Mouse (Mus musculus) left cerebral cortex, adult 9 months (tissue): ENCODE measurements around the gene Slpi.

ENCODE experiments used
- DNase-seq, 2 experiments: peaks; one replicate each; pipeline ENCODE4 v3.0.0; 2022; ENCODE audit warnings: low spot score in 2 of 2

Gene Slpi

GRCm38 (mm10) chr2:164389020-164389419 lies at the start of gene Slpi:
Gene Slpi, minus strand, starts transcription at chr2:164389095.
- DNase-seq = peak in 1 of 2 experiments; percentile 44

- DNase-seq = no peak
Observed at GRCm38 (mm10) chr2:164438257-164438656, 49.4 kb upstream of the Slpi start.

DNA sequence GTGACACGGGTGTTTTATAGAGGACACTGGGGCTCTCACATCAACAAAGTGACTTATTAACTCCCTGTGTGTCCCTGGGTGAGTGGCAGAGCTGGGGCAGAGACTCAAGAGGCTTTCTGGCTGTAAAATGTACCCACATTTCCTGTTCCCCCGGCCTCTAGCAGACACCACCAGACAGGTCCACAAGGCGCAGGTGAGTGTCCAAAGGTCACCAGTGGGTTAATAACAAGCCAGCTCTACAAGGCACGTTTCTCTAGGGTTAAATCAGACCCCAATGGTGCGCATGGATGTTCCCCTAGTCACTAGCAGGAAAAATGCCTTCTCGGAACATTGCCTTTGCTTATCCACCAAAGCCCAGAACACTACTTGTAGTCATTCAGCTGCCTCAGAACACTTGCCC lies 48.8 kb upstream of the Slpi start:
- DNase-seq = no peak

DNA sequence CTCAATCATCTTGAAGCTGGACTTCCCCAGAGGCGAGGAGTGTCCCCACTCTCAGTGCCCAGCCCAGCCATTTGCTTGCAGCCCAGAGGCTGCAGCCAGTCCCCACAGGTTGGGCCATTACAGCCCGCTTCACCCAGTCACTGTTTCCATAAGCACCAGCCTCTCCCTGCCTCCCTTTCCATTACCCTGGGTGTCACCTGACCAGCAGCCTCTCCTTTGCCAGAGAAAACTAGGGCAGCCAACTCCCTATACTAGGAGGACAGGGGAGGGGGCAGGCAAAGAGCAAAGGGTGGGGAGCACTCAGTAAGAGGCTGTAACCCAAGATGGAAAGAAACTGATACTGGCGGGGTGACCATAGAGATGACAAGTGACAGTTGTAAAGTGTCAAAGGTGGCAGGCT lies 48.1 kb upstream of the Slpi start:
- no peak for DNase-seq

DNA sequence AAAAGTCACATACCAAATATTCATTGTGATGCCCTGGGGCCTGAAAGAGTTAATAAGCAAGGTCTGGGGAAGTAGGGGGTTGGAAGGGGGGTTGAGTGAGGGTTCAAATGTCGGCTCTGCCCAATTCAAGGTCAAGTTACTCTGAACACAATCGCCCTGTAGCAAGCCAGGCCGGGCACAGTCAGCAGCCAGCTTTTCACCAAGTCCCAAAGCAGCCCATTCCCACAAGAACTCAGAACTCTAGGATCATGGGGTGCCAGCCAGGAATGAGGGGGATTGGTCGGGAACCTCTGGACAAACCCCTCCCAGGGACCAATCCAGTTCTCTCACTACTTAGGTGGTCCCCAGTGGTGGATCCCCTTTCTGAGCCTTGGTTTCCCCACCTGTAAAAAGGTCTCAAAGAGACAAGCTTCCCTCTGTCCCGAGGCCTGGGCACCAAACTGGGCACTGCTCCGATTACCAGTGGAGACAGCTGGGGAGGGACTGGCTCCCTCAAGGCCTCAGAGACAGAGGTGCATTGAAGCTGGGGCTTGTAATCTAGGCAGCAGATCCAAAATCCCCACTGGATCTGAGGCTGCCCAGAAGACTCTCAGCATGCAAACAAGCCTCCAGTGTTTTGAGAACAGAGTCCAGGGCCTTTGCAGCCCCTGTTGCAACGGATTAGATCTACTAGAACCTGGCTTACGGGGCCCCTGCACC lies 47.5 kb upstream of the Slpi start:
- DNase-seq = peak in 1 of 2 experiments; percentile 40

DNA sequence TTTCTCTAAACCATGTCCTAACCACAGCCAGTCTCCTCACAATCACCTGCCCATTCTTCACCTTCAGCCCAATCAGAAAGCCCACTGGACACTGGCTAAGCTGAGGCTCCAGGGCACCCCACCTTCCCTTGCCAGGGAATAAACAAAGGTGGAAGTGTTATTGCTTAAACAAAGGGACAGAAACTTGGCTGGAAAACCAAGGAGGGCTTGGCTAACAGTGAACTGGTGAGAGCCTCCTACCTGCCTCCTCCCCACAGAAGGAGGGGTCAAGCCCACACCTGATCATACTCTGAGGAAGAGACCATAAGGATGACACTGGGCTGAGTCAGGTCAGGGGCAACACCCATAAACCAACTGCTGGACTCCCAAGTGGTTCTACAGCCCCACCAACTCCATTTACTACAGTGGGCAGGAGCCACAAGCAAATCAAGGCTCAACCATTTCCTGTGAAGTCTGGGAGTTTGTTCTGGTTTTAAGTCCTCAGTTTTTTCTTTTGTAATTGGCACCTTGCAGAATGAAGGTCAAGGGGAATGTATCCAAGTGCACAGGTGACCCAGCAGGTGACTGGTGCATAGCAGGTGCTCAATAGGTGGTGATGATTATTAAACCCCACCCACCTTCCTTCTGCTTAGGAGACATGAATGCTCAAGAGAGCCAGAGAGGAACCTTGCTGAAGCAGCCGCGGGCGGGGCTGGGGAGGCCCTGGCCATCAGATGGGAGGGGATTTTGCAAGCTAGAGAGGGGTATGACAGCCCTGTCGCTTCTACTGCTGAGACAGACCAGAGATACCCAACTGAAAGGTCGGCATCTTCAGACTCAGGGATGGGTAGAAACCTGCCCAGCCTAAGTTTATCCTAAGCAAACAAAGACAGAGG lies 46.6 kb upstream of the Slpi start:
- no peak for DNase-seq

DNA sequence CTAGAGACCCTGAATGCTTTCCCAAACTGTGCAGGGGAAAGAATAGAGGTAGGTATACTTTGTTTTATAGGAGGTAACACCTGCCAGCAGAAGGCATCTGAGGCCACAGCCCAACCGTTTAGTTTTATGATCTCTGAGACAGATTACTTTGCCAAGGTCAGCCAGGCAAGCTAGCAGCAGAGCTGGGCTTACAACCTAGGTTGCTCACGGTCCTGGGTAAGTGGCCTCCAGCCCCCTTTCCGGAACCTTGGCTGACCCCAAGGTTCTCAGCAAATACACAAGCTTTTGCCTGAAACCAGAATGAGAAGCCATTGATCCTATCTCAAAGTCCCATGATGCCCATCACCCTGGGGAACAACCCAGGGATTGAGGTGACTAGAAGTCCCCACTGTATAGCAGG lies 45.8 kb upstream of the Slpi start:
- DNase-seq = no peak

- no peak for DNase-seq
Observed at GRCm38 (mm10) chr2:164433278-164433895, 44.5 kb upstream of the Slpi start.

GRCm38 (mm10) chr2:164432541-164433191 lies 43.8 kb upstream of the Slpi start:
- DNase-seq = no peak

GRCm38 (mm10) chr2:164431676-164432465 lies 43.0 kb upstream of the Slpi start:
- DNase-seq = no peak

- DNase-seq = no peak
Observed at GRCm38 (mm10) chr2:164430697-164431096, 41.8 kb upstream of the Slpi start.

DNA sequence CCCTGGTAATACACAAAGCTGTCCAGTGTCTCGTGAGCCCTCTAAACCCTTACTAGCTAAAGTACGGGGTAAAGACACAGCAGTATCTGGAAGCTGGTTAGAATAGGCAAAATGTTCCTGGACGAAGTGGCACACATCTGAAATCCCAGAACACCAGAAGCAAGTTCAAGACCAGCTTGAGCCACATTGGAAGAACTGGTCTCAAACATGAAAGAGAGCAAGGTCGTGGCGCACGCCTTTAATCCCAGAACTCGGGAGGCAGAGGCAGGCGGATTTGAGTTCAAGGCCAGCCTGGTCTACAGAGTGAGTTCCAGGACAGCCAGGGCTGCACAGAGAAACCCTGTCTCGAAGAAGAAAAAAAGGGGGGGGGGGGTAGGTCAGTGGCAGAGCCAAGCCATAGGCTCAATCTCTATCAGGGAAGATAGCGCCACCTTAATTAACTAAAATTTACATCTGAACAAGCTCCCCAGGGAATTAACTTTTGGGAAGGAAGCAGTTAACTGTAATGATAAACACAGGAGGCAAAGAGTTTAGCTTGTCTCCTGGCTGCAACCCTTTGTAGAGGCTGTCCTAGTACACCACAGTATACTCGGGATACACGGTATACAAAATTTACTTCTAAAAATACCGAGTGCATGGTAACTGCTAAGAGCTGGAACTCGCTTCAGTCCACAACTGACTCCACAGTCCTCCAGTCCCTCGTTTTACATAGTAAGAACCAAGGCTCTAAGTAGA lies 41.2 kb upstream of the Slpi start:
- DNase-seq = no peak

- no peak for DNase-seq
Observed at GRCm38 (mm10) chr2:164428451-164428850, 39.6 kb upstream of the Slpi start.

DNA sequence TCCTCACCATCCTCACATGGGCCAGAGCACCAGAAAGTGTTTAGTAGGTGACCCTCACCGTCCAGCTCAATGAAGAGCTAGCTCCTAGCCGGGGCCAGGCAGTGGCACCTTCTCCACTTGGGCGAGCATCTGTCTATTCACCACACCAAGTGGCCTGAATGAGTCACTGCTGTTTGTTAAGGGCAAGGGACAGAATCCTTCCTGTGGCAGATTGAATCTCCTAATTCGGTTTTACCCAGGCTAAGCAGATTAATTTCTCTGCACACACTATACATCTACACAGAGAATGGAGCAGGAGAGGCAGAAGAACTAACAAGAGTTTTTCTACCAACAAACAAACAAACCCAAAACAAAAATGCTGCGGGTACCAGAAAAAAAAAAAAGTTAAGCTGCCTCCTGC lies 38.1 kb upstream of the Slpi start:
- no peak for DNase-seq

GRCm38 (mm10) chr2:164426121-164426520 lies 37.2 kb upstream of the Slpi start:
- DNase-seq = no peak

DNA sequence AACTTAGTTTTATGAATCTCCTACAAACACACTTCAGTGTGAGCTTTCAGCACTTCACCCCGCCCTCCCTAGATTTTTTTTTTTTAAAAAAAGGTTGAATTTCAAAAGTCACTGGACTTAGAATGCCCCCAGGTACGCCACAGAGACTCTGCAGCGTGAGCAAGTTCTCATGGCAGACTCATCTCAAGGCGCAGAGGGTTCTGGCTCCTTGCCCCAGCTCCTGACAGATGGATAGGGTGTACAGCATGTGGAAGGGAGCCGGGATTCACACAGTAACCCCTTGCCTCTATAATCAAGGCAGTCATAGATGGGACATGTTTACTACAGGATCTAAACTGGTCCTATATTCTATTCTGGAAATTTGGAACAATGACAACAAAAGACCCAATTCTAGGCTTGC lies 36.5 kb upstream of the Slpi start:
- no peak for DNase-seq

DNA sequence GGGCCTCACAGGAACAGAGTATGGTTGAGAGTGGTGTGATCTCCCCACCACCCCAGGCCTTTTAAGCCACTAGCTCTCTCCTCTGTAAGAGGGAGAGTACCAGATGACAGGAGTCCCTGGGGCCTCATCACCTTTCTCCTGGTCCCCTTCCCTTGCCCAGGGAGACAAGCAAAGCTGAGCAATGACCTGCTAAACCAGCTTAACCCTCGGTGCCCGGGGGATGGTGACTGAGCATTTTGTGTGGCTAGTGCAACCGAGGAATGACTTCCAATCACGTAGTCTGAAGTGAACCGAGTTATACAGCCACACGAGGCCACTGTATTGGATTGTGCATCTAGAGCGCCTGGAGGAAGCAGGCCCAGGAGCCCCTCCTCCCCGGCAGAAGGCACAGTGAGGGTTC lies 35.5 kb upstream of the Slpi start:
- DNase-seq = no peak

GRCm38 (mm10) chr2:164423464-164423863 lies 34.6 kb upstream of the Slpi start:
- DNase-seq = no peak

DNA sequence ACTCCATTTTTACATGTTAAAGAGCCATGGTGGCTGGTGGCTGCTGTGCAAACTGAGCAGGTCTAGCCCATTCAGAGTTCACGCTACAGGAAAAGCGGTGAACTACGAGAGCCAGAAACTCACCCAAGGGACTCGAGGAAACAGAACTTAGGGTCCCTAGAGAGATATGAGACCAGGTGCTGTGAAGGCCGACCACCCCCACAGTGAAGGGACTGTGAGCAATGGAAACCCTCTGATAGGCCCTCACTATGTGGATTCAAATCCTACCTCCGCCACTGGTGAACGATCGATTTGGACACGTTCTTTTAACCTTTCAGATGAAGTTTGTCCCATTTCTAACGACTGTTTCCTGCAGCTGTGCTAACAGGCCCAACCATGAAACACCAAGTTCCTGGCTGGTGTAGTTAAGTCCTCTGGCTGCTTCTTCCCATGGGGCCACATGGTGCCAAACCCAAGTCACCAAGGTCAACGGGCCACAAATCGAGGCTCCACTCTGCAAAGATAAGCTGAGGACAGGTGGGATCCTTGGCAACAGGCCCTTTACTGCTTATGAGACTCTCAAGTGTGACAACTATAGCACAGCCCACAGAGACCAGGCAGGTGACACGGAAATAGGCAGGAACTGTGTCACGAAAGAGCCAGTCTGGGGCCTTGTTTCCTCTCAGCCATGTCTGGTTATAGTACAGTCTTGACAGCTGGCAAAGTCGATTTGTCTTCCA lies 33.9 kb upstream of the Slpi start:
- DNase-seq = no peak

DNA sequence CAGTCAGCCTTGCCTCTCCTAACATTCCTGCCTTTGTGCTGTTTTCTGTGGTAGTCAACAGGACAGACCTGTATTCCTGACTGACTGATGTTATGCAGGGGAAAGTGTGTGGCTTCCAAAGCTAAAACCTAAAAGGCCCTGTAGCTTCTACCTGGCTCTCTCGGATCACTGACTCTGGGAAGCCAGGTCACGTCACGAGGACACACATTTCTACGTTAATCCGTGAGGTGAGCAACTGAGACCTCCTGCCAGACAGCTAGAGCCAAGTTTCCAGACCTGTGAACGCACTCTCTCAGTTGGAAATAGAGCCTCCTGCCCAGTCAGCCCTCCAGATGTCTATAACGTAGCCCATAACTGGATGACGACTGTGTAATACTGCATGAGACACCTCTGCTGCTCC lies 33.1 kb upstream of the Slpi start:
- no peak for DNase-seq
